Mouse (Mus musculus): ENCODE measurements at regions not wholly inside any gene's neighbourhood (a gene's known extent, or its start where the extent isn't known, plus 50 kb on each side); places are given as distances from the start of the nearest gene placed in this dataset.

- Histone ChIP-seq H3K9ac (no peak overlapping the region), H3K9me3 (replicated peaks) (0 out of 2 replicates have a peak, but pooled peaks cover 4% of the 10 kb centered on the region), H3K36me3 (no peaks in the 10 kb centered on the region), H3K4me3 (replicated peaks) (no peak overlapping the region), H3K4me1 (no peaks in the 10 kb centered on the region), H3K4me2 (no peak overlapping the region), H3K27me3 (no peaks in the 10 kb centered on the region), H3K27ac (no peak overlapping the region)
- WGBS, result 79% methylated on average over 2 of the region's 2 CpGs
- ATAC-seq (replicated peaks; ENCODE audit: low FRiP score), result no peak
Observed at GRCm38 (mm10) chr12:21512736-21513135, 95.3 kb upstream of the Ywhaq start.

- Histone ChIP-seq H3K27ac (no peak overlapping the region), H3K9ac (no peak overlapping the region), H3K36me3 (no peaks in the 10 kb centered on the region), H3K4me2 (no peak overlapping the region), H3K9me3 (replicated peaks) (no peaks in the 10 kb centered on the region), H3K4me1 (no peaks in the 10 kb centered on the region), H3K4me3 (replicated peaks) (no peak overlapping the region), H3K27me3 (no peaks in the 10 kb centered on the region)
- 87% methylated on average over 8 of the region's 8 CpGs for WGBS
- ATAC-seq (replicated peaks; ENCODE audit: low FRiP score), result no peak; the same call in 1 of the 2 replicates
Observed at GRCm38 (mm10) chr12:21511043-21511665, 93.7 kb upstream of the Ywhaq start.

- Histone ChIP-seq H3K27me3 (no peaks in the 10 kb centered on the region), H3K4me2 (no peak overlapping the region), H3K36me3 (no peaks in the 10 kb centered on the region), H3K4me3 (replicated peaks) (no peak overlapping the region), H3K4me1 (no peaks in the 10 kb centered on the region), H3K9me3 (replicated peaks) (no peaks in the 10 kb centered on the region), H3K27ac (no peak overlapping the region), H3K9ac (no peak overlapping the region)
- no peak for ATAC-seq (replicated peaks; ENCODE audit: low FRiP score)
- WGBS, result 34% methylated on average over 1 of the region's 1 CpGs
Observed at GRCm38 (mm10) chr12:21507080-21507479, 89.6 kb upstream of the Ywhaq start.

- 65% methylated on average over 6 of the region's 6 CpGs for WGBS
- Histone ChIP-seq H3K4me2 (no peak overlapping the region), H3K9ac (no peak overlapping the region), H3K9me3 (replicated peaks) (no peaks in the 10 kb centered on the region), H3K4me3 (replicated peaks) (no peak overlapping the region), H3K27me3 (no peaks in the 10 kb centered on the region), H3K4me1 (no peaks in the 10 kb centered on the region), H3K36me3 (no peaks in the 10 kb centered on the region), H3K27ac (no peak overlapping the region)
- no peak for ATAC-seq (replicated peaks; ENCODE audit: low FRiP score)
Observed at GRCm38 (mm10) chr12:21505731-21506368, 88.4 kb upstream of the Ywhaq start.

GRCm38 (mm10) chr12:21503250-21503649 is 85.8 kb upstream of the Ywhaq start:
- no peaks in the 10 kb centered on the region for H3K9me3 ChIP-seq (replicated peaks)
- no peak for ATAC-seq (replicated peaks; ENCODE audit: low FRiP score)
- WGBS, result 75% methylated on average over 4 of the region's 4 CpGs
- no peak overlapping the region for H3K9ac ChIP-seq
- no peak overlapping the region for H3K4me2 ChIP-seq
- no peaks in the 10 kb centered on the region for H3K27me3 ChIP-seq
- no peaks in the 10 kb centered on the region for H3K4me1 ChIP-seq
- H3K36me3 ChIP-seq, result no peaks in the 10 kb centered on the region
- H3K4me3 ChIP-seq (replicated peaks), result no peak overlapping the region
- H3K27ac ChIP-seq, result no peak overlapping the region

GRCm38 (mm10) chr12:21496974-21497373 is 79.5 kb upstream of the Ywhaq start:
- H3K4me1 ChIP-seq, result no peaks in the 10 kb centered on the region
- H3K9ac ChIP-seq, result no peak overlapping the region
- no peak overlapping the region for H3K4me3 ChIP-seq (replicated peaks)
- no peak overlapping the region for H3K4me2 ChIP-seq
- WGBS, result 78% methylated on average over 5 of the region's 5 CpGs
- ATAC-seq (replicated peaks; ENCODE audit: low FRiP score), result no peak
- H3K9me3 ChIP-seq (replicated peaks), result no peaks in the 10 kb centered on the region
- H3K36me3 ChIP-seq, result no peaks in the 10 kb centered on the region
- H3K27me3 ChIP-seq, result no peaks in the 10 kb centered on the region
- H3K27ac ChIP-seq, result no peak overlapping the region

GRCm38 (mm10) chr12:21495511-21495910 is 78.1 kb upstream of the Ywhaq start:
- no peaks in the 10 kb centered on the region for H3K9me3 ChIP-seq (replicated peaks)
- no peak overlapping the region for H3K4me2 ChIP-seq
- no peak overlapping the region for H3K27ac ChIP-seq
- no peaks in the 10 kb centered on the region for H3K27me3 ChIP-seq
- H3K9ac ChIP-seq, result no peak overlapping the region
- 89% methylated on average over 6 of the region's 6 CpGs for WGBS
- no peaks in the 10 kb centered on the region for H3K4me1 ChIP-seq
- no peak overlapping the region for H3K4me3 ChIP-seq (replicated peaks)
- H3K36me3 ChIP-seq, result no peaks in the 10 kb centered on the region
- ATAC-seq (replicated peaks; ENCODE audit: low FRiP score), result no peak

GRCm38 (mm10) chr12:21493471-21493870 is 76.0 kb upstream of the Ywhaq start:
- H3K9ac ChIP-seq, result no peak overlapping the region
- H3K36me3 ChIP-seq, result no peaks in the 10 kb centered on the region
- no peak overlapping the region for H3K4me2 ChIP-seq
- H3K4me3 ChIP-seq (replicated peaks), result no peak overlapping the region
- WGBS, result 60% methylated on average over 3 of the region's 3 CpGs
- ATAC-seq (replicated peaks; ENCODE audit: low FRiP score), result no peak
- no peaks in the 10 kb centered on the region for H3K9me3 ChIP-seq (replicated peaks)
- no peak overlapping the region for H3K27ac ChIP-seq
- no peaks in the 10 kb centered on the region for H3K4me1 ChIP-seq
- H3K27me3 ChIP-seq, result no peaks in the 10 kb centered on the region

GRCm38 (mm10) chr12:21492549-21493291 is 75.3 kb upstream of the Ywhaq start:
- WGBS, result 57% methylated on average over 8 of the region's 8 CpGs
- no peaks in the 10 kb centered on the region for H3K36me3 ChIP-seq
- H3K27me3 ChIP-seq, result no peaks in the 10 kb centered on the region
- no peaks in the 10 kb centered on the region for H3K4me1 ChIP-seq
- no peaks in the 10 kb centered on the region for H3K9me3 ChIP-seq (replicated peaks)
- no peak overlapping the region for H3K4me2 ChIP-seq
- H3K9ac ChIP-seq, result no peak overlapping the region
- no peak overlapping the region for H3K4me3 ChIP-seq (replicated peaks)
- no peak overlapping the region for H3K27ac ChIP-seq
- ATAC-seq (replicated peaks; ENCODE audit: low FRiP score), result no peak

- Histone ChIP-seq H3K9ac (no peak overlapping the region), H3K27ac (no peak overlapping the region), H3K27me3 (no peaks in the 10 kb centered on the region), H3K4me2 (no peak overlapping the region), H3K4me3 (replicated peaks) (no peak overlapping the region), H3K9me3 (replicated peaks) (no peaks in the 10 kb centered on the region), H3K36me3 (no peaks in the 10 kb centered on the region), H3K4me1 (no peaks in the 10 kb centered on the region)
- ATAC-seq (replicated peaks; ENCODE audit: low FRiP score), result no peak
- WGBS, result 87% methylated on average over 2 of the region's 2 CpGs
Observed at GRCm38 (mm10) chr12:21481644-21482043, 64.2 kb upstream of the Ywhaq start.

GRCm38 (mm10) chr12:21480226-21480625 is 62.8 kb upstream of the Ywhaq start:
- Histone ChIP-seq H3K36me3 (no peaks in the 10 kb centered on the region), H3K27me3 (no peaks in the 10 kb centered on the region), H3K9ac (no peak overlapping the region), H3K4me2 (no peak overlapping the region), H3K27ac (no peak overlapping the region), H3K4me1 (no peaks in the 10 kb centered on the region), H3K4me3 (replicated peaks) (no peak overlapping the region), H3K9me3 (replicated peaks) (no peaks in the 10 kb centered on the region)
- ATAC-seq (replicated peaks; ENCODE audit: low FRiP score), result no peak
- 80% methylated on average over 2 of the region's 2 CpGs for WGBS

GRCm38 (mm10) chr12:21479251-21479650 is 61.8 kb upstream of the Ywhaq start:
- no peaks in the 10 kb centered on the region for H3K27me3 ChIP-seq
- WGBS, result 53% methylated on average over 1 of the region's 1 CpGs
- no peak overlapping the region for H3K4me2 ChIP-seq
- H3K4me3 ChIP-seq (replicated peaks), result no peak overlapping the region
- H3K9ac ChIP-seq, result no peak overlapping the region
- H3K36me3 ChIP-seq, result no peaks in the 10 kb centered on the region
- no peak for ATAC-seq (replicated peaks; ENCODE audit: low FRiP score)
- no peak overlapping the region for H3K27ac ChIP-seq
- H3K4me1 ChIP-seq, result no peaks in the 10 kb centered on the region
- H3K9me3 ChIP-seq (replicated peaks), result no peaks in the 10 kb centered on the region

Data from kidney, embryonic 15.5 days (tissue).